Mouse (Mus musculus) CD4-positive, CD25-positive, alpha-beta regulatory T cell, adult 4 months (primary cell): ENCODE measurements at regions not wholly inside any gene's neighbourhood (a gene's known extent, or its start where the extent isn't known, plus 50 kb on each side); places are given as distances from the start of the nearest gene placed in this dataset.
"Not testable (repeated sequence)": the region's sequence is repeated elsewhere in the genome, so short reads cannot be mapped to it uniquely, and the experiment has no call there.

Experiments
- ATAC-seq: one replicate; pipeline ENCODE4 v1.8.0; 2017

GRCm38 (mm10) chrX:70606349-70606748, 129.4 kb upstream of the Tmem185a start:
- no peak for ATAC-seq

GRCm38 (mm10) chrX:70582344-70582743, 105.4 kb upstream of the Tmem185a start:
- ATAC-seq = not testable (repeated sequence)

- ATAC-seq = no peak
Observed at GRCm38 (mm10) chrX:70580171-70580570, 103.2 kb upstream of the Tmem185a start.

- peak; percentile 56 for ATAC-seq
Observed at GRCm38 (mm10) chrX:70574243-70574642, 97.3 kb upstream of the Tmem185a start.

- not testable (repeated sequence) for ATAC-seq
Observed at GRCm38 (mm10) chrX:70570586-70570985, 93.6 kb upstream of the Tmem185a start.

GRCm38 (mm10) chrX:70569339-70569979, 92.5 kb upstream of the Tmem185a start:
- peak; percentile 79 for ATAC-seq
